Mouse (Mus musculus) liver, postnatal 0 days (tissue): ENCODE data around the gene Stk39. TPM values are rescaled to one million over a fixed set of nuclear protein-coding genes. Genes with fewer than 3 reads are reported as not detected.
A peak's percentile ranks its signal among the peaks of the same experiment; 100 is the strongest.

Source experiments
- ATAC-seq: fragments of 200-750 bp; cut with Nextera tagmentation; 2 replicates; pipeline ENCODE4 v1.8.0; 2017; ENCODE audit warnings: mild to moderate bottlenecking, moderate library complexity
- DNase-seq: peaks from one replicate; pipeline ENCODE4 v3.0.0-alpha.2; 2016
- H3K27ac ChIP-seq: fragments of 300-500 bp; sonication (generic); 2 replicates; pipeline ENCODE4 v1.5.1; 2014; ENCODE audit warnings: antibody characterized with exemption, moderate library complexity, mild to moderate bottlenecking, low read depth
- H3K27me3 ChIP-seq: fragments of 300-500 bp; sonication (generic); 2 replicates; pipeline ENCODE4 v1.6.1; 2014; ENCODE audit warnings: low read length, control low read depth, mixed read lengths; ENCODE audit not compliant: insufficient read depth
- H3K36me3 ChIP-seq: fragments of 300-500 bp; sonication (generic); replicated peaks from 2 replicates; pipeline ENCODE4 v1.6.1; 2014; ENCODE audit warnings: mild to moderate bottlenecking, control low read depth, low read length, moderate library complexity, mixed read lengths; ENCODE audit not compliant: insufficient read depth
- H3K4me1 ChIP-seq: fragments of 300-500 bp; sonication (generic); 2 replicates; pipeline ENCODE4 v1.6.1; 2014; ENCODE audit warnings: antibody characterized with exemption, mild to moderate bottlenecking, control low read depth; ENCODE audit not compliant: insufficient read depth
- H3K4me2 ChIP-seq: fragments of 300-500 bp; sonication (generic); 2 replicates; pipeline ENCODE4 v1.6.1; 2014; ENCODE audit warnings: low read depth, mild to moderate bottlenecking, low read length, moderate library complexity, mixed read lengths
- H3K4me3 ChIP-seq: fragments of 300-500 bp; sonication (generic); 2 replicates; pipeline ENCODE4 v1.5.1; 2014; ENCODE audit warnings: low read depth, low read length
- H3K9ac ChIP-seq: fragments of 300-500 bp; sonication (generic); replicated peaks from 2 replicates; pipeline ENCODE4 v1.6.1; 2014; ENCODE audit warnings: mild to moderate bottlenecking, moderate library complexity
- H3K9me3 ChIP-seq: fragments of 300-500 bp; sonication (generic); 2 replicates; pipeline ENCODE4 v1.6.1; 2016; ENCODE audit warnings: mild to moderate bottlenecking, control low read depth, low read length, mixed read lengths
- CTCF ChIP-seq: sonication (generic); IDR thresholded peaks from 2 replicates; pipeline ENCODE4 v1.5.1; 2016; ENCODE audit warnings: antibody characterized with exemption, low read depth
- EP300 ChIP-seq: IDR thresholded peaks from 2 replicates; pipeline ENCODE4 v1.6.1; 2016; ENCODE audit warnings: antibody characterized with exemption, low read depth, mild to moderate bottlenecking
- WGBS: fragments of 180-500 bp; shearing (Covaris S2); extraction: QIAGEN DNeasy Blood & Tissue Kit; methylation state at CpG from one replicate; pipeline ENCODE4 v1.1.7; 2014; ENCODE audit not compliant: insufficient replicate concordance; 5-methylcytosine and 5-hydroxymethylcytosine counted together
- polyA plus RNA-seq: library from polyadenylated mRNA; unstranded; fragments of >200 nt; fragmentation: Nextera tagmentation; extraction: Ambion mirVana; gene quantifications from 2 replicates; pipeline ENCODE4 v1.2.1, GENCODE M21; 2015

The Stk39 gene
- polyA plus RNA-seq, 1 experiment from 2014 or later: 1.7 TPM

DNA sequence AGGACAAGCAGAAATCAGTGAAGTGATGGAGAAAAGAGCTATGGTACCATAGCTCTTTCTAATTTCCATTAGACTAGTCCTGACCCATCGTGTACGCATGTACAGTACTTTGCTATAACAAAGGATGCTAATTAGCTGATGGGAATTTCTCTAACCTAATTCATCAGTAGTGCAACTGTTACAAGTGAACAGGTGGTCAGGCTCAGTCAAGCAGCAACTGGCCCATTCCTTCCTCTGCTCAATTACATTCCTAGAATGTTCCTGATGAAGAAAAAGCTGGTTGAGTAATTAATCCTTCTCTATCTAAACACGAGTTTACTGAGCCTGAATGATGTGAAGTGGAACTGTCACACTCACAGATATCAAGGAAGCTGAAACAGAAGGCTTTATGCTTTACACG lies 275.8 kb downstream of the Stk39 start:
- H3K4me1 ChIP-seq: no peaks in the 10 kb centered on the region
- no peaks in the 10 kb centered on the region for H3K9me3 ChIP-seq
- no peak overlapping the region for H3K9ac ChIP-seq
- H3K4me3 ChIP-seq: no peak overlapping the region
- no peak overlapping the region for H3K27ac ChIP-seq
- no peak for DNase-seq
- ATAC-seq: no peak
- 51% methylated on average over 4 of the region's 4 CpGs for WGBS
- H3K4me2 ChIP-seq: no peak overlapping the region
- no peak for TF ChIP-seq EP300
- TF ChIP-seq CTCF: no peak
- no peaks in the 10 kb centered on the region for H3K36me3 ChIP-seq
- no peaks in the 10 kb centered on the region for H3K27me3 ChIP-seq

DNA sequence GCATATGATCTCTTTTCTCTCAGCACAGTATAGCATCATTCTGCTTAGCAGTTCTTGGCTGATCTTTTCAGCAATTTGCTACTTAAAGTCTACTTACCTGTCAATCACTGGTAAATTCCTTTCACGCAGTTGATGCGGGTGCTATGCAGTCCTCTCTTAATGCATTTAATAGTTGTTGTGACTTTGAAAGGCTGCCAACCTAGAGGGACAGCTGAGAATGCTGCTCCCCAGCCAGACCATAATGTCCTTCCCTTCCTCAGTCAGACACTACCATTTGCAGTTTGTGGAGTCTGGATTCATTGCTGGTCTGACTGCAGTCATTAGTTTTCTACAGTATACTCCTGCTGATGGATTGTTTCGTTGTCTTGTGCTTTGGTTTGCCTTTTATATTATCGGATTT lies 277.6 kb downstream of the Stk39 start:
- H3K4me2 ChIP-seq: no peak overlapping the region
- ATAC-seq (no peak), DNase-seq (no peak)
- H3K9me3 ChIP-seq: no peaks in the 10 kb centered on the region
- H3K27ac ChIP-seq: no peak overlapping the region
- no peak overlapping the region for H3K4me3 ChIP-seq
- no peaks in the 10 kb centered on the region for H3K36me3 ChIP-seq
- WGBS: 77% methylated on average over 4 of the region's 4 CpGs
- H3K9ac ChIP-seq: no peak overlapping the region
- H3K4me1 ChIP-seq: no peaks in the 10 kb centered on the region
- TF ChIP-seq CTCF (no peak), EP300 (no peak)
- H3K27me3 ChIP-seq: no peaks in the 10 kb centered on the region

DNA sequence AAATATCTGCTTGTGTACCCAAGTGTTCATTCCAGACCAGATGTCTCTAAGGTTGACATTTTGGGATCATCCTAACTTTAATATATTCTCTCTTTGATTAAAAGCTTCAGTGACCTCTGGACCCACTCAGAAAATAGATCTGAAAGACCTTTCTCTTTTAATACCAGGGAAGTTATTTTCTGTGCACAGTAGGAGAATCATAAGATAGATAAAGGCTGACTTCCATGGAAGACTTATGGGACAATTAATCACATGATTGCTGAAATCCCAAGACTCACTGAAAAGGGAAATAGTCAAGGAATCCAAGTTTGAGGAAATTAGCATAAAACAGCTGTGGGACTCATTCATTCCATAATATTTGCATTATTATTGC lies 278.6 kb downstream of the Stk39 start:
- H3K9ac ChIP-seq: no peak overlapping the region
- ATAC-seq (no peak), DNase-seq (no peak)
- H3K27ac ChIP-seq: no peak overlapping the region
- no peaks in the 10 kb centered on the region for H3K4me1 ChIP-seq
- no peaks in the 10 kb centered on the region for H3K27me3 ChIP-seq
- no peak overlapping the region for H3K4me3 ChIP-seq
- H3K36me3 ChIP-seq: no peaks in the 10 kb centered on the region
- no peak overlapping the region for H3K4me2 ChIP-seq
- TF ChIP-seq EP300 (no peak), CTCF (no peak)
- no peaks in the 10 kb centered on the region for H3K9me3 ChIP-seq

DNA sequence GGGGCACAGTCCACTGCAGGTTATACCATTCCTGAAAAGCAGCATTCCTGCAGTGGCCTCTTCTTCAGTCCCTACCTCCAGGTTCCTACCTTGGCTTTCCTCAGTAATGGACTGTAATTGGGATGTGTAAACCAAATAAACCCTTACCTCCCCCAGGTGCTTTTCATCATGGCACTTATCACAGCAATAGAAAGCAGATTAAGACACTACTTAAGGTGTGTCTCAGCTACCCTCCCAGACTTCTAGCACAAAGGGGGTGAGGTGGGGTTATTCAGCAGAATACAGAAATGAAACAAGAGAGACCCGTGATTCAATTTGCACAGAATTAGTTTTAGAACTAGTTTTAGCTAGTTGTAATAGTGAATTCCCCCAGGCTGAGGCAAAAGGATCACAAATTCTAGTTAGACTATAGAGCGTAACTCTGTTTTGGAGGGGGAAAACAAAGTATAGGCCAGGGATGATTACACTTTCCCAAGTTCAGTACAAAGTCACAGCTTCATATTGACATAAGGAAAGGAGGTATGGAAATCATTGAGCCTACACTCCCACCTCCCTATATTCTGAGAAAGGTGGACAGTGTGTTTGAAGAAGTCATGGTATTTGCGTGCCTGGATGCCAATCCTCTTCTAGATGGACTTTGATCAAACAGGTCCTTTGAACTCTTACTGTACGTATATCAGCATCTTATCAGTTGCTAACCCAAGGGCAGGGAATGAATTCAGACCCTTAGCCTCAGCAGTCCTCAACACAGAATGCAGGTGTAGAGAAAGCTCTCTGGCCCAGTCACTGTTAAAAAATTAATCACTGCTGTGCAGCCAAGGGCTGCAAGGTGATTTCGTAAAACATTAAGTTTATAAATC lies 279.2 kb downstream of the Stk39 start:
- TF ChIP-seq EP300: no peak
- TF ChIP-seq CTCF: no peak
- 63% methylated on average over 5 of the region's 5 CpGs for WGBS
- H3K9ac ChIP-seq: no peak overlapping the region
- no peaks in the 10 kb centered on the region for H3K36me3 ChIP-seq
- no peaks in the 10 kb centered on the region for H3K9me3 ChIP-seq
- H3K27me3 ChIP-seq: no peaks in the 10 kb centered on the region
- H3K4me2 ChIP-seq: no peak overlapping the region
- ATAC-seq (no peak), DNase-seq (no peak)
- no peak overlapping the region for H3K4me3 ChIP-seq
- H3K27ac ChIP-seq: no peak overlapping the region
- no peaks in the 10 kb centered on the region for H3K4me1 ChIP-seq

DNA sequence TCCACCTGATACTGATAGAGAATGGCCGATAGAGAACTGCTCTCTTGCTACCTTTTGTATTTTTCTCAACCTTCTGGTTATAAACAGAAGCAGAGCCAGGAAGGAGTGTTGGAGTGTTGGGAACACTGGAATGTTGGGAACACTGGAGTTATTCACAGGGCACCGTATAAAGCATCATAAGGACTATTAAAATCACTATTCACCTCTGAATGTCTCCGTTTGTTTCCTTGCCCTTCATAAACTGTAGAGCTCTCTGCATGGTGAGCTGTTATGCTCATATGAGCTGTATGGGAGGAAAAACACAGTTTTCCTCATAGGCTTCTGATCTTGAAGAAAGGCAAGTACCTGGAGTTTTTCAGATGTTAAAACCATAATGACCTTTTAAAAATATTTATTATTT lies 295.6 kb downstream of the Stk39 start:
- no peaks in the 10 kb centered on the region for H3K36me3 ChIP-seq
- no peak overlapping the region for H3K4me3 ChIP-seq
- H3K4me1 ChIP-seq: no peaks in the 10 kb centered on the region
- no peak overlapping the region for H3K4me2 ChIP-seq
- TF ChIP-seq CTCF (no peak), EP300 (no peak)
- no peak overlapping the region for H3K9ac ChIP-seq
- no peak for ATAC-seq
- no peaks in the 10 kb centered on the region for H3K27me3 ChIP-seq
- no peaks in the 10 kb centered on the region for H3K9me3 ChIP-seq
- WGBS: 76% methylated on average over 3 of the region's 3 CpGs
- H3K27ac ChIP-seq: no peak overlapping the region
- no peak for DNase-seq

DNA sequence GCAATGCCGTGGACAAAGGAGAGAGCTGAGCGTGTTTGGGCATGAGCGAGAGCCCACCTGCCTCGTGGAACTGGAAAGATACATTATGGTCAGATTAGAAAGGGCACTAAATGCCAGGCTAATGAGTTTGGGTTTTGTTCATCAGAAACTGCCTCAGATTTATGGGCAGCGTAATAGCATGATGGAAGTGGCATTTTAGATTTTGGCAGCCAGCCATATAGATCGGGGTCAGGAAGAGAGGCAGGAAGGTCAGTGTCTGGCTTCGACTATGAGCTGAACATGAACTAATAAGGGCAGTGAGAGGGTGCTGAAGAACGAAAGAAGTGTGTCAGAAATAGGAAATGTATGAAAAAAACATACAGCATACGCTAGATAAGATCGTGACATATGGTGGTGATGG lies 300.8 kb downstream of the Stk39 start:
- H3K4me3 ChIP-seq: no peak overlapping the region
- 53% methylated on average over 10 of the region's 10 CpGs for WGBS
- H3K27ac ChIP-seq: no peak overlapping the region
- TF ChIP-seq CTCF (no peak), EP300 (no peak)
- H3K36me3 ChIP-seq: no peaks in the 10 kb centered on the region
- no peak overlapping the region for H3K4me2 ChIP-seq
- no peaks in the 10 kb centered on the region for H3K27me3 ChIP-seq
- peak; percentile 20 for DNase-seq
- H3K4me1 ChIP-seq: no peaks in the 10 kb centered on the region
- H3K9ac ChIP-seq: no peak overlapping the region
- H3K9me3 ChIP-seq: no peaks in the 10 kb centered on the region
- ATAC-seq: no peak

DNA sequence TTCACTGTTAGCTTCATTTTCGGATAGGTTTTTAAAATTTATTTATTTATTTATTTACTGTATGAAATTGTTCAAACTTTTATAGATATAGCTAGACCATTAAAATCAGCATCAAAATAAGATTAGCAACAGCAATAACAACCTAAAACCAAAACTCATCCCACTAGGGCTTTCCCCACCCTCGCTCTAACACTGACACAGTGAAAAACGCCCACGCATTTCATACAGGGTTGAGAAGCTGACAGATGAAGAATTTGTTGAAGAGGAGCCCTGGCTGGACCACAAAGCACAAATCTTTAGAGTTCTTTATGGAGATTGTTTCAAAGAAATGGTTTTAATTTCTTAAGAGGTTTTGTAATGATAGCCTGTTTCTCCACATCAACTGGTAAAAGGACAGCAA lies 310.1 kb downstream of the Stk39 start:
- Histone ChIP-seq H3K9me3 (no peaks in the 10 kb centered on the region), H3K36me3 (no peaks in the 10 kb centered on the region), H3K4me2 (no peak overlapping the region), H3K4me3 (no peak overlapping the region), H3K9ac (no peak overlapping the region), H3K4me1 (no peaks in the 10 kb centered on the region), H3K27me3 (no peaks in the 10 kb centered on the region), H3K27ac (no peak overlapping the region)
- DNase-seq (no peak), ATAC-seq (no peak)
- TF ChIP-seq CTCF: no peak
- WGBS: 76% methylated on average over 4 of the region's 4 CpGs
